Mouse (Mus musculus): ENCODE results near the gene Bcl11a. TPM values are rescaled to one million over a fixed set of nuclear protein-coding genes. Genes with fewer than 3 reads are reported as not detected.

Gene Bcl11a
- total RNA-seq (2012; rRNA removed) = 3.1 and 3.2 TPM in 2 replicates

GRCm38 (mm10) chr11:24077795-24078705, at the start of gene Bcl11a:
Gene Bcl11a (plus strand): TSS chr11:24078056.
- no peak for TF ChIP-seq MAFK (IDR thresholded peaks at IDR 0.05; ENCODE audit: insufficient read depth, low read depth, low read length)
- 0 out of 2 replicates have a peak, but pooled peaks have one; percentile 20 for TF ChIP-seq ZNF384 (IDR thresholded peaks at IDR 0.05; ENCODE audit: low read depth, low read length)
- TF ChIP-seq ZC3H11A (IDR thresholded peaks at IDR 0.05; ENCODE audit: borderline replicate concordance, low read depth, low read length) = no peak
- no peak for TF ChIP-seq CHD2 (IDR thresholded peaks at IDR 0.05; ENCODE audit: low read depth, low read length)
- TF ChIP-seq HCFC1 (IDR thresholded peaks at IDR 0.05; ENCODE audit: borderline replicate concordance, insufficient read depth, low read length) = no peak
- no peaks in the 10 kb centered on the region for H3K9me3 ChIP-seq (ENCODE audit: control insufficient read depth, insufficient read depth, low read depth, low read length)
- in situ Hi-C loops (cut with MboI; ENCODE audit: low sequenced_read_pairs in 2 of 2, unreplicated experiment in 2 of 2) = no loop called here
- H3K27ac ChIP-seq (ENCODE audit: insufficient read depth, low read depth, low read length, poor library complexity, severe bottlenecking) = no peak within 1 kb of the TSS
- peak within 1 kb of the TSS; percentile 50 for H3K9ac ChIP-seq (ENCODE audit: insufficient read depth, low read depth, low read length, poor library complexity, severe bottlenecking)
- no peaks in the 10 kb centered on the region for H3K36me3 ChIP-seq (ENCODE audit: control insufficient read depth, insufficient read depth, low read length, poor library complexity, severe bottlenecking)
- DNase-seq (ENCODE audit: low read depth, low spot score) = no peak
- peaks cover 0 to 2% of the 10 kb centered on the region in 2 experiments; a peak in 2 of 4 replicates for H3K4me1 ChIP-seq (ENCODE audit: control insufficient read depth in 2 of 2, insufficient read depth in 2 of 2, low read length in 2 of 2, poor library complexity in 1 of 2)
- H3K4me3 ChIP-seq (ENCODE audit: insufficient read depth in 1 of 2, low read depth in 1 of 2, low read length in 2 of 2, poor library complexity in 1 of 2, severe bottlenecking in 1 of 2) = peak within 1 kb of the TSS; percentile 54 to 65

DNA sequence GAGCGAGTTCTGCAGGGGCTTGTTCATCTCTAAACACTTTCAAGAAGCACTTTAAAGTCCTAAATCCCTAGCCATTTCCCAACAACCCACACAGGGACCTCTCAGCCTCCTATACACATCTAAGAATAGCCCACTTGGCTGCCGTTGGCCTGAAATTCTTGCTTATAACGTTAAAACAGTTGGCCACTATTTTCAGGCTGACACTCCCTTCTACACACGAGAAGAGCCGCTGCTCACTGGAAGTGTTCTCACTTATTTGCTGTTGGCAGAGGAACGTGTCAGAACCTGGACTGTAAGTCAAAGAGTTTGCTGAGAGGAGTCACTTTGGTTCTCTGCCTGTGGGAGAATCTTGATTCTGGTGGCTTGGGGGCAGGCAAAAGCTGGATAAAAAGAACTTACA, 33.8 kb upstream of the Bcl11a start:
- no peak overlapping the region for H3K9ac ChIP-seq (ENCODE audit: insufficient read depth, low read depth, low read length, poor library complexity, severe bottlenecking)
- H3K4me1 ChIP-seq (ENCODE audit: control insufficient read depth in 2 of 2, insufficient read depth in 2 of 2, low read length in 2 of 2, poor library complexity in 1 of 2) = no peaks in the 10 kb centered on the region
- no peak overlapping the region for H3K4me3 ChIP-seq (ENCODE audit: insufficient read depth in 1 of 2, low read depth in 1 of 2, low read length in 2 of 2, poor library complexity in 1 of 2, severe bottlenecking in 1 of 2)
- no peak overlapping the region for H3K27ac ChIP-seq (ENCODE audit: insufficient read depth, low read depth, low read length, poor library complexity, severe bottlenecking)
- TF ChIP-seq ZC3H11A (IDR thresholded peaks at IDR 0.05; ENCODE audit: borderline replicate concordance, low read depth, low read length) (no peak), CHD2 (IDR thresholded peaks at IDR 0.05; ENCODE audit: low read depth, low read length) (no peak), MAFK (IDR thresholded peaks at IDR 0.05; ENCODE audit: insufficient read depth, low read depth, low read length) (no peak), ZNF384 (IDR thresholded peaks at IDR 0.05; ENCODE audit: low read depth, low read length) (no peak), HCFC1 (IDR thresholded peaks at IDR 0.05; ENCODE audit: borderline replicate concordance, insufficient read depth, low read length) (no peak)
- no peaks in the 10 kb centered on the region for H3K36me3 ChIP-seq (ENCODE audit: control insufficient read depth, insufficient read depth, low read length, poor library complexity, severe bottlenecking)
- no peaks in the 10 kb centered on the region for H3K9me3 ChIP-seq (ENCODE audit: control insufficient read depth, insufficient read depth, low read depth, low read length)
- no peak for DNase-seq (ENCODE audit: low read depth, low spot score)
- in situ Hi-C loops (cut with MboI; ENCODE audit: low sequenced_read_pairs in 2 of 2, unreplicated experiment in 2 of 2) = loop anchor here in 1 of 2 experiments (25.0 kb wide), 1 partner anchor 1268 kb away; no protein-coding TSS in a partner anchor

- peak; percentile 50 for DNase-seq (ENCODE audit: low read depth, low spot score)
- Histone ChIP-seq H3K4me1 (ENCODE audit: control insufficient read depth in 2 of 2, insufficient read depth in 2 of 2, low read length in 2 of 2, poor library complexity in 1 of 2) (0 out of 4 replicates have a peak, but pooled peaks cover 0 to 3% of the 10 kb centered on the region in 2 experiments), H3K9ac (ENCODE audit: insufficient read depth, low read depth, low read length, poor library complexity, severe bottlenecking) (peak overlapping the region; percentile 19; the same call in 1 of the 2 replicates), H3K27ac (ENCODE audit: insufficient read depth, low read depth, low read length, poor library complexity, severe bottlenecking) (no peak overlapping the region), H3K9me3 (ENCODE audit: control insufficient read depth, insufficient read depth, low read depth, low read length) (no peaks in the 10 kb centered on the region), H3K36me3 (ENCODE audit: control insufficient read depth, insufficient read depth, low read length, poor library complexity, severe bottlenecking) (no peaks in the 10 kb centered on the region), H3K4me3 (ENCODE audit: insufficient read depth in 1 of 2, low read depth in 1 of 2, low read length in 2 of 2, poor library complexity in 1 of 2, severe bottlenecking in 1 of 2) (peak overlapping the region; percentile 57 to 61)
- TF ChIP-seq MAFK (IDR thresholded peaks at IDR 0.05; ENCODE audit: insufficient read depth, low read depth, low read length) (no peak), ZC3H11A (IDR thresholded peaks at IDR 0.05; ENCODE audit: borderline replicate concordance, low read depth, low read length) (peak; percentile 91), CHD2 (IDR thresholded peaks at IDR 0.05; ENCODE audit: low read depth, low read length) (no peak)
- in situ Hi-C loops (cut with MboI; ENCODE audit: low sequenced_read_pairs in 2 of 2, unreplicated experiment in 2 of 2) = loop anchor here in 1 of 2 experiments (25.0 kb wide), 1 partner anchor 1263 kb away; no protein-coding TSS in a partner anchor
These were observed 28.4 kb upstream of the Bcl11a start for GRCm38 (mm10) chr11:24049226-24050031.

DNA sequence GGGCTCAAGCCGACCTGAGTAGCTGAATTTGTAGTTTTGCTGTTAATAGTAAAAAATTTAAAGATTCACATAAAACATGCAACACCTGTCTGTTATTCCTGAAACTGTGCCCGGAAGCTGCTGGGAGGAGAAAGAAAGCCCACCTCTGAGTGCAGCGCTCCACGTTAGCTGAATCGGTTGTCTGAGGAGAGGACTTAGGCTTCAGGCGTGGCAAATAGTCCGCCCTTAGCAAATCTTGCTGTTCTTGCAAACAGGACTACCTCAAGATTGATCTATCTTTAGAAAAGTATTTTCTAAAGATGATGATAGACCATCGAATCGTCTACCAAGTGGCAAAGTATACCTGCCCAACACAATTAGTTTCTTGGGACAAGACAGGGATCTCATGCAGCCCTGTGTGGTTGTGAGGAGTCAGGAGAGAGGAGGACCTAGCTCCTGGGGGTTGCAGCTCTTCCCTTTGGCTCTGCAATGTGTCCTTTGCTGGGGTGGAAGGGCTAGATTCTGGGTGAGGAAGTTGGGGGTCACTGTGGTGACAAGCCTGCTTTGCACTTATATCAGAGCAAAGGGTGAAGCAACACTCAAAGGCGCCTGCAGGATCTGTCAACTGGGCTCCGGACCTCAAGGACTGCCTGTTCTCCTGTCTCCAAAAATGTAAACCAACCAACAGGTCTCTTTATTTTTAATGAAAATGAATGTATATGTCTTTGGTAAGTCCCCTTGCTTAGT, 27.7 kb upstream of the Bcl11a start:
- H3K27ac ChIP-seq (ENCODE audit: insufficient read depth, low read depth, low read length, poor library complexity, severe bottlenecking) = no peak overlapping the region
- TF ChIP-seq HCFC1 (IDR thresholded peaks at IDR 0.05; ENCODE audit: borderline replicate concordance, insufficient read depth, low read length) = no peak
- TF ChIP-seq CHD2 (IDR thresholded peaks at IDR 0.05; ENCODE audit: low read depth, low read length) = no peak
- TF ChIP-seq ZNF384 (IDR thresholded peaks at IDR 0.05; ENCODE audit: low read depth, low read length) = no peak
- TF ChIP-seq ZC3H11A (IDR thresholded peaks at IDR 0.05; ENCODE audit: borderline replicate concordance, low read depth, low read length) = no peak
- no peak for TF ChIP-seq MAFK (IDR thresholded peaks at IDR 0.05; ENCODE audit: insufficient read depth, low read depth, low read length)
- no peaks in the 10 kb centered on the region for H3K36me3 ChIP-seq (ENCODE audit: control insufficient read depth, insufficient read depth, low read length, poor library complexity, severe bottlenecking)
- H3K4me1 ChIP-seq (ENCODE audit: control insufficient read depth in 2 of 2, insufficient read depth in 2 of 2, low read length in 2 of 2, poor library complexity in 1 of 2) = 0 out of 4 replicates have a peak, but pooled peaks cover 0 to 3% of the 10 kb centered on the region in 2 experiments
- H3K4me3 ChIP-seq (ENCODE audit: insufficient read depth in 1 of 2, low read depth in 1 of 2, low read length in 2 of 2, poor library complexity in 1 of 2, severe bottlenecking in 1 of 2) = no peak overlapping the region
- H3K9ac ChIP-seq (ENCODE audit: insufficient read depth, low read depth, low read length, poor library complexity, severe bottlenecking) = no peak overlapping the region
- no peak for DNase-seq (ENCODE audit: low read depth, low spot score)
- in situ Hi-C loops (cut with MboI; ENCODE audit: low sequenced_read_pairs in 2 of 2, unreplicated experiment in 2 of 2) = no loop called here
- H3K9me3 ChIP-seq (ENCODE audit: control insufficient read depth, insufficient read depth, low read depth, low read length) = no peaks in the 10 kb centered on the region

Measured in ES-E14 (cell line).